Mouse (Mus musculus): ENCODE results near the gene Pcif1. TPM values are rescaled to one million over a fixed set of nuclear protein-coding genes. Genes with fewer than 3 reads are reported as not detected.
"Not testable (repeated sequence)": the region's sequence is repeated elsewhere in the genome, so short reads cannot be mapped to it uniquely, and the experiment has no call there.

Gene Pcif1
- total RNA-seq, 2 experiments from 2014 or later: 42.1 to 43.3 TPM

GRCm38 (mm10) chr2:164864593-164864992, 14.5 kb upstream of the Pcif1 start:
- no peak for DNase-seq (ENCODE audit: low spot score in 2 of 2)

GRCm38 (mm10) chr2:164866741-164867551, 12.2 kb upstream of the Pcif1 start:
- DNase-seq (ENCODE audit: low spot score in 2 of 2): peak in 1 of 2 experiments; percentile 60

- no peak for DNase-seq (ENCODE audit: low spot score in 2 of 2)
These were observed 11.5 kb upstream of the Pcif1 start for GRCm38 (mm10) chr2:164867566-164867965.

GRCm38 (mm10) chr2:164868491-164868890, 10.6 kb upstream of the Pcif1 start:
- no peak for DNase-seq (ENCODE audit: low spot score in 2 of 2)

- DNase-seq (ENCODE audit: low spot score in 2 of 2): no peak
These were observed 7.4 kb upstream of the Pcif1 start for GRCm38 (mm10) chr2:164871602-164872303.

- DNase-seq (ENCODE audit: low spot score in 2 of 2): no peak
These were observed 5.5 kb upstream of the Pcif1 start for GRCm38 (mm10) chr2:164873621-164874020.

- DNase-seq (ENCODE audit: low spot score in 2 of 2): peak in 1 of 2 experiments; percentile 29
These were observed 4.8 kb upstream of the Pcif1 start for GRCm38 (mm10) chr2:164874239-164874769.

GRCm38 (mm10) chr2:164875648-164876047, 3.5 kb upstream of the Pcif1 start:
- not testable (repeated sequence) for DNase-seq (ENCODE audit: low spot score in 2 of 2)

- DNase-seq (ENCODE audit: low spot score in 2 of 2): not testable (repeated sequence)
These were observed 1.5 kb upstream of the Pcif1 start for GRCm38 (mm10) chr2:164877376-164878215.

- peak in 1 of 2 experiments; percentile 46 for DNase-seq (ENCODE audit: low spot score in 2 of 2)
These were observed 436 bp upstream of the Pcif1 start for GRCm38 (mm10) chr2:164878509-164879227.

- DNase-seq (ENCODE audit: low spot score in 2 of 2): peak; percentile 93 to 95
These were observed 619 bp downstream of the Pcif1 start for GRCm38 (mm10) chr2:164879568-164880277.

- no peak for DNase-seq (ENCODE audit: low spot score in 2 of 2)
These were observed 3.5 kb downstream of the Pcif1 start for GRCm38 (mm10) chr2:164882619-164883018.

- DNase-seq (ENCODE audit: low spot score in 2 of 2): peak; percentile 75 to 77
These were observed 6.7 kb downstream of the Pcif1 start for GRCm38 (mm10) chr2:164885788-164886187.

GRCm38 (mm10) chr2:164886617-164887016, 7.5 kb downstream of the Pcif1 start:
- DNase-seq (ENCODE audit: low spot score in 2 of 2): no peak

GRCm38 (mm10) chr2:164888996-164889395, 9.9 kb downstream of the Pcif1 start:
- no peak for DNase-seq (ENCODE audit: low spot score in 2 of 2)

- DNase-seq (ENCODE audit: low spot score in 2 of 2): no peak
These were observed 10.9 kb downstream of the Pcif1 start for GRCm38 (mm10) chr2:164889960-164890359.

GRCm38 (mm10) chr2:164890411-164891049, 11.4 kb downstream of the Pcif1 start:
- no peak for DNase-seq (ENCODE audit: low spot score in 2 of 2)

GRCm38 (mm10) chr2:164891056-164891834, 12.1 kb downstream of the Pcif1 start:
- no peak for DNase-seq (ENCODE audit: low spot score in 2 of 2)
